Mouse (Mus musculus) liver, adult 2 months (tissue): ENCODE results near the gene C5ar1. TPM values are rescaled to one million over a fixed set of nuclear protein-coding genes. Genes with fewer than 3 reads are reported as not detected.
A peak's percentile ranks its signal among the peaks of the same experiment; 100 is the strongest.

ENCODE experiments used
- DNase-seq: peaks from one replicate; pipeline ENCODE4 v3.0.0-alpha.2; 2011; ENCODE audit warnings: low read depth, low spot score; ENCODE audit errors: extremely low read depth
- H3K27ac ChIP-seq: fragments of 200-500 bp; replicated peaks from 2 replicates; pipeline ENCODE4 v1.5.1; 2012; ENCODE audit warnings: low read depth, mild to moderate bottlenecking, control low read depth, inconsistent platforms, low read length; ENCODE audit not compliant: insufficient read depth
- H3K27me3 ChIP-seq: fragments of 200-500 bp; 2 replicates; pipeline ENCODE4 v1.6.1; 2012; ENCODE audit warnings: mild to moderate bottlenecking, moderate library complexity, low read length, inconsistent platforms; ENCODE audit not compliant: control insufficient read depth, insufficient read depth
- H3K36me3 ChIP-seq: fragments of 200-500 bp; 2 replicates; pipeline ENCODE4 v1.6.1; 2012; ENCODE audit warnings: low read length, inconsistent platforms; ENCODE audit not compliant: control insufficient read depth, insufficient read depth
- H3K4me1 ChIP-seq: fragments of 200-500 bp; 2 replicates; pipeline ENCODE4 v1.6.1; 2011; ENCODE audit warnings: low read length; ENCODE audit not compliant: control insufficient read depth, insufficient read depth
- H3K4me3 ChIP-seq: fragments of 200-500 bp; 2 replicates; pipeline ENCODE4 v1.5.1; 2011; ENCODE audit warnings: low read depth, mild to moderate bottlenecking, control low read depth, low read length, moderate library complexity; ENCODE audit not compliant: insufficient read depth
- H3K79me2 ChIP-seq: fragments of 200-500 bp; 2 replicates; pipeline ENCODE4 v1.6.1; 2012; ENCODE audit warnings: inconsistent platforms, mild to moderate bottlenecking, low read length, moderate library complexity; ENCODE audit not compliant: control insufficient read depth, insufficient read depth
- H3K9ac ChIP-seq: fragments of 200-500 bp; 2 replicates; pipeline ENCODE4 v1.6.1; 2012; ENCODE audit warnings: low read depth, mild to moderate bottlenecking, control low read depth, inconsistent platforms, low read length
- CTCF ChIP-seq: fragments of 200-500 bp; IDR thresholded peaks from 2 replicates; pipeline ENCODE4 v1.5.1; 2011; ENCODE audit warnings: low read depth, low read length, control low read depth
- POLR2A ChIP-seq: fragments of 200-500 bp; IDR thresholded peaks from 2 replicates; pipeline ENCODE4 v1.6.1; 2011; ENCODE audit warnings: low read length, control low read depth; ENCODE audit not compliant: insufficient read depth; ENCODE audit errors: extremely low read depth
- WGBS: fragments of 180-500 bp; shearing (Covaris S2); methylation state at CpG from one replicate; pipeline ENCODE4 v1.1.7; 2018; 5-methylcytosine and 5-hydroxymethylcytosine counted together
- polyA plus RNA-seq: library from polyadenylated mRNA; depleted of rRNA; stranded (reverse); fragments of >200 nt; gene quantifications from 2 replicates; pipeline ENCODE4 v1.2.3, GENCODE M21; 2012
- total RNA-seq: library from RNA; depleted of rRNA; stranded (reverse); fragments of >200 nt; gene quantifications from 2 replicates; pipeline ENCODE4 v1.2.3, GENCODE M21; 2014

Gene C5ar1
- total and polyA plus RNA-seq, 2 experiments: 0.46 to 0.88 TPM

- no peak for DNase-seq
- Histone ChIP-seq H3K9ac (no peak overlapping the region), H3K27me3 (no peaks in the 10 kb centered on the region), H3K4me1 (no peaks in the 10 kb centered on the region), H3K27ac (no peak overlapping the region), H3K79me2 (no peaks in the 10 kb centered on the region), H3K4me3 (no peak overlapping the region), H3K36me3 (peaks cover 3% of the 10 kb centered on the region)
- WGBS: 80% methylated on average over 12 of the region's 12 CpGs
- no peak for TF ChIP-seq POLR2A
- peak; percentile 51 for TF ChIP-seq CTCF
These were observed 48.4 kb downstream of the C5ar1 start for GRCm38 (mm10) chr7:16210862-16211365.

GRCm38 (mm10) chr7:16208781-16209665 lies 50.3 kb downstream of the C5ar1 start:
- H3K79me2 ChIP-seq: no peaks in the 10 kb centered on the region
- TF ChIP-seq POLR2A (no peak), CTCF (no peak)
- WGBS: 88% methylated on average over 21 of the region's 21 CpGs
- no peaks in the 10 kb centered on the region for H3K27me3 ChIP-seq
- no peak overlapping the region for H3K4me3 ChIP-seq
- no peak for DNase-seq
- H3K4me1 ChIP-seq: no peaks in the 10 kb centered on the region
- H3K27ac ChIP-seq: no peak overlapping the region
- no peak overlapping the region for H3K9ac ChIP-seq
- H3K36me3 ChIP-seq: no peaks in the 10 kb centered on the region

- no peaks in the 10 kb centered on the region for H3K4me1 ChIP-seq
- no peak overlapping the region for H3K9ac ChIP-seq
- DNase-seq: peak; percentile 22
- no peak overlapping the region for H3K4me3 ChIP-seq
- H3K79me2 ChIP-seq: no peaks in the 10 kb centered on the region
- TF ChIP-seq CTCF (no peak), POLR2A (no peak)
- H3K36me3 ChIP-seq: no peaks in the 10 kb centered on the region
- 0 out of 2 replicates have a peak overlapping the region, but pooled peaks have one; percentile 9 for H3K27ac ChIP-seq
- WGBS: 86% methylated on average over 10 of the region's 10 CpGs
- no peaks in the 10 kb centered on the region for H3K27me3 ChIP-seq
These were observed 51.8 kb downstream of the C5ar1 start for GRCm38 (mm10) chr7:16207496-16207895.

- Histone ChIP-seq H3K36me3 (no peaks in the 10 kb centered on the region), H3K27me3 (no peaks in the 10 kb centered on the region), H3K4me1 (no peaks in the 10 kb centered on the region), H3K9ac (no peak overlapping the region), H3K79me2 (no peaks in the 10 kb centered on the region), H3K27ac (no peak overlapping the region), H3K4me3 (no peak overlapping the region)
- 84% methylated on average over 7 of the region's 7 CpGs for WGBS
- TF ChIP-seq CTCF: no peak
- TF ChIP-seq POLR2A: no peak
- DNase-seq: no peak
These were observed 52.3 kb downstream of the C5ar1 start for GRCm38 (mm10) chr7:16207076-16207475.

- 88% methylated on average over 9 of the region's 9 CpGs for WGBS
- no peak overlapping the region for H3K27ac ChIP-seq
These were observed 54.5 kb downstream of the C5ar1 start for GRCm38 (mm10) chr7:16204791-16205190.

GRCm38 (mm10) chr7:16203505-16203903 lies 55.8 kb downstream of the C5ar1 start:
- Histone ChIP-seq H3K27ac (no peak overlapping the region), H3K27me3 (no peaks in the 10 kb centered on the region), H3K79me2 (no peaks in the 10 kb centered on the region), H3K36me3 (no peaks in the 10 kb centered on the region; the same call in 1 of the 2 replicates), H3K9ac (no peak overlapping the region), H3K4me3 (no peak overlapping the region), H3K4me1 (no peaks in the 10 kb centered on the region)
- WGBS: 96% methylated on average over 13 of the region's 13 CpGs
- TF ChIP-seq POLR2A: no peak
- no peak for TF ChIP-seq CTCF
- DNase-seq: no peak

More at GRCm38 (mm10) chr7:16204791-16205190, 54.5 kb downstream of the C5ar1 start:
- TF ChIP-seq POLR2A (no peak), CTCF (no peak)
- Histone ChIP-seq H3K36me3 (no peaks in the 10 kb centered on the region; the same call in 1 of the 2 replicates), H3K4me3 (no peak overlapping the region), H3K27me3 (no peaks in the 10 kb centered on the region), H3K4me1 (no peaks in the 10 kb centered on the region), H3K79me2 (no peaks in the 10 kb centered on the region), H3K9ac (no peak overlapping the region)
- no peak for DNase-seq
